Mouse (Mus musculus) thymus, postnatal 14 days (tissue): ENCODE results near the gene Myl6b.

Source experiments
- DNase-seq: peaks from one replicate; pipeline ENCODE4 v3.0.0; 2021

Gene Myl6b

DNA sequence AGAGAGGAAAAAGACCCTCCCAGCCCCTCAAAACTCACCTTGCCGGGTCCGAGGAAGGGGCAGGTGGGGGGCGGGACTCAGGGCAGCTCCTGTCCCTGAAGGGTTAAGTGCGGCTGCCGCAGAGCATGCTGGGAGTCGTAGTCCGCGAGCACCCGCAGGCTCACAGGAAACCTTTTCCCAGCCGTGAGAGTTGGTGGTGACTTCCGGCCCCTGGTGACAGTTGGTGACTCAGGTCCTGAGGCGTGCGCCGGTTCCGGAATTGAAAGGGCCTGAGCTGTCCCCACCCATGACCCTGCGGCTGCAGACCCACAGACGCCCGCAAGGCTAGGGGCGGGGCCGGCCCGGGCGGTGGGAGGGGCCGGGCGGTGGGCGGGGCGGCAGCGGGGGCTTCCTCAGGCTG lies at the start of gene Myl6b:
TSS of gene Myl6b (minus strand) at position 96 of the 400 bp plus-strand sequence.
- DNase-seq: peak; percentile 96

GRCm38 (mm10) chr10:128547361-128548032 lies 49.0 kb upstream of the Myl6b start, which contains the start of gene Zc3h10:
TSS of gene Zc3h10 (minus strand) at chr10:128547774.
- DNase-seq: peak; percentile 96

DNA sequence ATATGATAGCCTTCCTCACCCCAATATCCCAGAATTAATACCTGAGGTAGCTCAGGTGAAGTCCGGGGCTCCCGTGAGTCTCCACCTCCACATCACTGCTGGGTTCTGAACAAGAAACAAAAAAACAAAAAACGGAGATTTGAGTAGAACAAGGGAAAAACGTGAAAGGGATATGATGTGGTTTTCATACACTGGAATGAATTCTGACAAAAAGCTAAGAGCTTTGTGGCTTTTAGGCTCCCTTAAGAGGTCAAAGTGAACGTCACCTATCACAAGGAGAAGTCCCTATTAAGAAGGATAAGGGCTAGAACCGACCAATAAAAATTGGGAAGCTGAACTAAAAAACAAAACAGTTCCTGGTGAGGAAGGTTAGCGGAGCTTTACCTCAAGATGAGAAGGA lies 48.3 kb upstream of the Myl6b start:
- no peak for DNase-seq

DNA sequence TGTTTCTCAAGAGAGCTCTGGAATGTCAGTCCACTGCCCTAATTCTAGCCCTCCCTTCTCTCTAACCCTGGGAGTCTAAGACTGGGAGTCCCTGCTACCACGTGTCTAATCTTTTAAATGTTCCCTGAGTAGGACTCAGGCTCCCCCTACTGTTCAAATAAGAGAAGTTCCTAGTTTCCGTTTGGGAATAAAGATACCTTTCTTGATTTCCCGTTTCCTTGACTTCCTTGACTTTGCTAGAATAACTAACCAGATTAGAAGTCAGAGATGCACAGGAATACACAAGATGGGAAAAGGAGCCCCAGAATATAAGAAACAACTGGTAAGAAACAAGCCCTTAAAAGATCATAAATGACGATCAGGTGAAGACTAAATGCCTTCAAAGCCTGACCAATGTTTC lies 47.9 kb upstream of the Myl6b start:
- no peak for DNase-seq

- DNase-seq: no peak
Measured at GRCm38 (mm10) chr10:128545570-128545898, 47.0 kb upstream of the Myl6b start.

- peak; percentile 10 for DNase-seq
Measured at GRCm38 (mm10) chr10:128544674-128545569, 46.4 kb upstream of the Myl6b start.

DNA sequence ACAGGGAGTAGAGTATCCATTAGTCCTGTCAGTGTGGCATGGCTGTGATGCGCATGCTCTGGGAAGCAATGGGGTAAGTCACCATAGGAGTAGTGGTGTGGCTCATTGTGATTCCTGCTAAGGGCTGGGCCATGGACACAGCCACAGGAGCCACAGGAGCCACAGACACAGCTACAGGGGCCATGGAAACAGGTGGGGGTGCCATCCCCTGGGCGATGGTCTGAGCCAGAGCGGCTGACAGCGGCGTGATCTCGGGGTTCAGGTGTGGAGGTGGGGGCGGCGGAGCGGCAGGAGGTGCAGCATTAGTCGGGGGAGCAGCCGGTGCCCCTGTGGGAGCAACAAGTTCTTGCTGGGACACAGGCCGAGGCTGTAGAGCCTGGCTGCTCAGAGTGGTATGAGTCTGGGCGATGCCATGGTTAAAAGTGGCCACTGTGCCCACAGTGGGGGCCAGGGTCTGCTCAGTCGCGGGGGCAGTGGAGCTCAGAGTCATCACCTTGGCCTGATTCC lies 45.7 kb upstream of the Myl6b start:
- DNase-seq: no peak

DNA sequence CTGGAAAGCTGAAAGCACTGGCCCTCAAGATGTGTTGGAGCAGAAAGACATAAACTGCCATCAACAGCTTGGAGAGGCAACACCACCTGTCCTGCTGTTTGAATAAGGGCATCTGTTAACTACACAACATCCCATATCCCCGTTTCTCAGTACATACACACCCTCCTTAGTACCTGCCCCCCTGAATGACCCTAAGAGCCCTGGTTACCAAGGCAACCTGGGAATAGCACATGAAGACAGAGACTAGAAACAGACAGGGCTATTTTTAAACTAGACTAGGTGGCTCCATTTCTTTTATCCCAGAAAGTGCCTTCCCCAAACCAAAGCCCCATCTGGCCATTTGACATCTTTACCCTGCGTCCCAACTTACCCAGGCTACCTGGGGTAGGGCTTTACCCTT lies 44.6 kb upstream of the Myl6b start:
- DNase-seq: no peak

DNA sequence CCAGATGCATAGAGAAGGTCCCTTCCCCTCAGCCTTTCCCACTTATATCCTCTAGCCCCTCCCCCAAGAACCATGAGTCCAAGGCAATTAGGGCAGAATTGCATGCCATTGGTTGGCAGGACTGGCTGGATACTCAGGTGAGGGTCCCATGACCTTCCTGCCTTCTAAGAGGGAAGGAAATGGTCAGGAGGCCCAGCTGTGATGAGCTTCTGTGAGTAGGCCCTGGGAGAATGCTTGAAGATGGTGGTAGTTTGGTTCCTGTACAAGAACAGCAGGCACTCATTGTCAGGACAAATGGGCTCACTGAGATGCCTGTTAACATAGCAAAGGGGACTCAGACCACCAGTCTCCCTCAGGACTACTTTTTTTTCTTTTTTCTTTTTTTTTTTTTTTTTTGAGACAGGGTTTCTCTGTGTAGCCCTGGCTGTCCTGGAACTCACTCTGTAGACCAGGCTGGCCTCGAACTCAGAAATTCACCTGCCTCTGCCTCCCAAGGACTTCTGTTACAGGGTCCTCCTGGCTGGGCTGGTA lies 39.9 kb upstream of the Myl6b start:
- no peak for DNase-seq

GRCm38 (mm10) chr10:128536266-128536940 lies 37.9 kb upstream of the Myl6b start:
- DNase-seq: peak; percentile 93

DNA sequence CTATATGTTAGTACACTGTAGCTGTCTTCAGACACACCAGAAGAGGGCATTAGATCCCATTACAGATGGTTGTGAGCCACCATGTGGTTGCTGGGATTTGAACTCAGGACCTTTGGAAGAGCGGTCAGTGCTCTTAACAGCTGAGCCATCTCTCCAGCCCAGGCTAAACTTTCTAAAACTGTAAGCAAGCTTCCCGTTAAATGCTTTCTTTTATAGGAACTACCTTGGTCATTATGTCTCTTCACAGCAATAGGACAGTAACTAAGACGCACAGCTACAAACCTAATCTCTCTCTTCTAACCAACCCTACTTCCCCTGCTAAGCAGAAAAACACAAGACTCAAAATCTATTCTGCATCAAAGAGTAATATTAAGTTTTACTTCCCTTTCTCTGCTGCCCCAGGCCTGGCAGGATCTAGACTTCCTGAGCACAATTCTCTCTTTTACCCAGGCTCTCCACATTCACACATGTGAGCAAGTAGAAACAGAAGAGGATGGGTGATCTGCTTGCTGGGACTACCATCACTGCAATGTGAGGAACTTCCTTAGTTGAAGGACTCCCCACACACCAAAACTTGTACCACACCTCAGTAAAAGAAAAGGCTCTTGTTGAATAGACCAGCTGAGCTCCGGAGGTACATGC lies 37.3 kb upstream of the Myl6b start:
- no peak for DNase-seq

DNA sequence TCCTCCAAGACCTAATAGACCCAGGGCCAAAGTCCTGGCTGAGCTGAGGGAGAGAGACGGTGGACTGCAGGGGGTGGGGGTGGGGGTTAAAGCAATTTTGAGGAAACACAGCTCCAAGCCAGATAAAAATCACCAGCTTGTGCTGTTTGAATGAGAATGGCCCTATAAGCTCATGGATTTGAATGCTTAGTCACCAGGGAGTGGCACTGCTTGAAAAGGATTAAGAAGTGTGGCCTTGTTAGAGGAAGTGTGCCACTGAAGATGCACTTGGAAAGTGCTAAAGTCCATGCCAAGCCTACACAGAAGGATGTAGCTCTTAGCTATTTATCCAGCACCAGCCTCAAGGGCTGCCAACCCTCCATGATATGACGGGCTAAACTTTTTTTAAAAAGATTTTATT lies 36.7 kb upstream of the Myl6b start:
- no peak for DNase-seq

- no peak for DNase-seq
Measured at GRCm38 (mm10) chr10:128526366-128527356, 28.2 kb upstream of the Myl6b start.

DNA sequence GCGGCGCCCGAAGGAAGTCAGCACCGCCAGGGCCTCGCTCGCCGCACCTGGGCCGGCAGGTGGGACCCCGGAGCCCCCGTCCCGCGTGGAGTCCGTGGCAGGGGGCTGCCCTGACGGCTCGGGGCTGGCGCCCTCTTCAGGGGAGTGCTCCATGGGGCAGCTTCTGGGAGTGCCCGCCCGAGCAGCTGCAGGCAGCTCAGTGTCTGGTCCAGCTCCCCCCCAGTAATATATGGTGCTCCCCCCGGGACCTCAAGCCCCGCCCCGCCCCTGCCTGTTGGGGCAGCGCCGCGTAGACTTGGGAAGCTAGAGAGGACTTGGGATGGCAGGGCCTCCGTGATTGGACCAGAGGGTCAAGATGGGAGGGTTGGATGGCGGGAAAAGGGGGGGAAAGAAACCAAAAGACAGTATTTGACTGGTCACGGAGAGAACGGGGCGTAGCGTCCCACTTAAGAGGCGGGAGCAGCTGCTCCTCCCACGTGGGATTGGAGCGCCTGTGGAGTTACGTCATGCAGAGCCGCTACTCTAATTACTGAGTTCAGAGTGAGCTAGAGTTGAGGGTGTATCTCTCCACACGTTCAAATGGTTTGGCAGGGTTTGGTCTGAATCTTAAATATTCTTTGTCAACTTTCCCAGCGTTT lies 27.3 kb upstream of the Myl6b start, which contains the start of gene Esyt1:
TSS of gene Esyt1 (minus strand) at position 201 of the 638 bp plus-strand sequence.
- peak; percentile 90 for DNase-seq

DNA sequence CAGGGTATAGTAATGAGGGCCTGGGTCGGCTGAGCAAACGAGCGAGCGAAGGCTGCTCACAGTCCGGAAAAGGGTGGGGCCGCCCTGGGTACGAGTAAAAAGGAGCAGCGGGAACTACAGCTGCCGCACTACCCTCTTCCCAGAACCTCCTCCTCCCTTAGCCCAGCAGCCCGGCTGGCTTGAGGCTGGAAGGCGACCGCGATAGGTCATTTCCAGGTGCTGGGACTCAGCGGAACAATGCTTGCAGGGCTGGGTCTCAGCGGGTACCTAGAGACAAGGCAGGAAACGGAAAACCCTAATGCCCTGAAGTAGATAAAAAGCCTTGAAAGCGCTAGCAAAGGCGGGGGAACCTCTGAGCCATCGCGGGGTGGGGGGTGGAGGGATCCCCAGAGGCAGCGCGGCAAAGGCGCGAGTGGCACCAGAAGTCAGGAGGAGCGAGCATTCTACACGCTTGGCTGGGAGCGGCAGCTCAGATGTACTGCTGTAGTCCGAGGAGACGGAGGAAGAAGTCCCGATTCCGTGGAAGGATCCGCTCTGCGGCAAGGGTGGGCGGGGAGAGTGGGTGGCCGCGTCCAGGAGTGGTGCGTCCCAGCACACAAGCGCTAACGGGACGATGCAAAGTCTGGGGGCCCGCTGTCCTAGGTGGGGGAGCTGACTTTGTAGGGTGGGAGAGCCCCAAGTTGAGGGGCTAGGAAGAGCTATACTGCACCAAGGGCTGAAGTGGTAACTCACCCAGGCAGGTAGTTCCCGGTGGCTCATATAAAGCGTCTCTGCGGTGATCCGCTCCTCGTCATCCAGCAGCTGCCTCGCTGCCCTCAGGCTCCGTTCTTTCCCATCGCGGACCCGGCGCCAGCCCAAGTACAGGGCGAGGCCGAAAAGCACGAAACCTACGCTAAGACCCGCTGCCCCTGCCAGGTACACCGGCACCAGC lies 26.5 kb upstream of the Myl6b start:
- peak; percentile 79 for DNase-seq

DNA sequence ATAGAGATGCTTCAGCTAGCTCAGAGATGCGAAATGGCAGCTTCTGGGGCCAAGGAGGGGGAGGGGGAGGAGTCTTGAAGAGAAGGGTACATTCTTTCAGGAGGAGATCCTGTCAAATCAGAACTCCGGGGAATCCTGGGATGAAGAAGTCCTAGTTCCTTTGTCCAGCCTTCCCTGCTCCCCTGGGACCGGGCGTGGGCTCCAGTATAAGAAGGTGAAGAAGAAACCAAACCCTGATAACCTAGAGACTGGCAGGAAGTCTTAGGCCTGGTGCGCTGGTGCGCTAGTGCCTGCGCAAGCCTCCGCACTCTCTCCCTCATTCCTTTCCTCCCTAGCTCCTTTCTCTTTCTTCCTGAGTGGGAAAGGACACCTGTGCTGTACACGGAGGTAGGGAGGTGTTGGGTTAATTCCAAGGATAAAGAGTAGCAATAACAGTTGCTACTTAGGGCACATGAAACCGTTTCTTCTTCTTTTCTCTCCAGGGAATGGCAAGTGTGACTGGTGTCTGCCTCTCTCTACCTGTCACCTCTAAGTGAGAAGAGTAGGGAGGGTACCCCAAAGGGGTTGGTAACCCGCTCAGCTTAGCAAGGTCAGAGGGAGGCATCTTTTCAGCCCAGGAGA lies 25.7 kb upstream of the Myl6b start:
- peak; percentile 48 for DNase-seq

GRCm38 (mm10) chr10:128522351-128522750 lies 23.9 kb upstream of the Myl6b start:
- no peak for DNase-seq

DNA sequence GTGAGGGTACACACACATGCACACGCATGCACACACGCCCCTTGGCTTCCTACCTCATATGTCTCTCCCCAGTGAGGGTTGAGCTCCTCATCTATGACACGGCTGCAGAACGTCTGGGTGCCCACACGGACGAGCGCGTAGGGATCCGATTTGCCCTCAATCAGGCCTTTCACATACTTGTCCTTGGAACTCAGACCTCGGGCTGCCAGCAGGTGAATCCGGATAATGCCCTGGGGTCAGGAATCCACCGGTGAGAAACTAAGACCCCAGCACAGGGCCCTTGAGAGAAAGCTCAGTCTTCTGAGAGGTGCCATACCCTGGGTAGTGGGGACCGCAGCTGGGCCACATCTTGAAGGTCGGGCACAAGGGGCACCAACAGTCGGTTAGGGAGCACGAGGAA lies 22.1 kb upstream of the Myl6b start:
- DNase-seq: no peak

GRCm38 (mm10) chr10:128518833-128519232 lies 20.3 kb upstream of the Myl6b start:
- peak; percentile 55 for DNase-seq
